Mouse (Mus musculus) spleen, adult 2 months (tissue): ENCODE data around the gene Me1. TPM values are rescaled to one million over a fixed set of nuclear protein-coding genes. Genes with fewer than 3 reads are reported as not detected.

ENCODE experiments used
- DNase-seq, 2 experiments: peaks; one replicate each; pipeline versions ENCODE4 v3.0.0 to v3.0.0-alpha.2; 2012 to 2021; ENCODE audit warnings: low spot score in 2 of 2, low read depth in 1 of 2
- H3K27ac ChIP-seq: fragments of 200-500 bp; 2 replicates; pipeline ENCODE4 v1.5.1; 2012; ENCODE audit warnings: low read length, inconsistent platforms; ENCODE audit not compliant: insufficient read depth
- H3K27me3 ChIP-seq: fragments of 200-500 bp; 2 replicates; pipeline ENCODE4 v1.6.1; 2012; ENCODE audit warnings: mild to moderate bottlenecking, moderate library complexity, low read length, inconsistent platforms; ENCODE audit not compliant: control insufficient read depth, insufficient read depth
- H3K36me3 ChIP-seq: fragments of 200-500 bp; 2 replicates; pipeline ENCODE4 v1.6.1; 2012; ENCODE audit warnings: mild to moderate bottlenecking, low read length, inconsistent platforms; ENCODE audit not compliant: control insufficient read depth, insufficient read depth
- H3K4me1 ChIP-seq: fragments of 200-500 bp; 2 replicates; pipeline ENCODE4 v1.6.1; 2011; ENCODE audit warnings: inconsistent platforms; ENCODE audit not compliant: control insufficient read depth, insufficient read depth, insufficient read length
- H3K4me3 ChIP-seq: fragments of 200-500 bp; 2 replicates; pipeline ENCODE4 v1.5.1; 2011; ENCODE audit warnings: mild to moderate bottlenecking, inconsistent platforms; ENCODE audit not compliant: insufficient read depth, insufficient read length; ENCODE audit errors: extremely low read depth
- CTCF ChIP-seq: fragments of 200-500 bp; IDR thresholded peaks from 2 replicates; pipeline ENCODE4 v1.5.1; 2011; ENCODE audit warnings: mild to moderate bottlenecking, inconsistent platforms; ENCODE audit not compliant: insufficient read depth, insufficient read length, insufficient replicate concordance; ENCODE audit errors: extremely low read depth
- POLR2A ChIP-seq: fragments of 200-500 bp; IDR thresholded peaks from 2 replicates; pipeline ENCODE4 v1.6.1; 2011; ENCODE audit warnings: low read depth, low read length, inconsistent platforms
- WGBS: fragments of 180-500 bp; shearing (Covaris S2); methylation state at CpG from one replicate; pipeline ENCODE4 v1.1.7; 2018; 5-methylcytosine and 5-hydroxymethylcytosine counted together
- polyA plus RNA-seq: library from polyadenylated mRNA; depleted of rRNA; stranded (reverse); fragments of >200 nt; gene quantifications from 2 replicates; pipeline ENCODE4 v1.2.3, GENCODE M21; 2012

Gene Me1
- polyA plus RNA-seq, 1 experiment, result 2.0 TPM

DNA sequence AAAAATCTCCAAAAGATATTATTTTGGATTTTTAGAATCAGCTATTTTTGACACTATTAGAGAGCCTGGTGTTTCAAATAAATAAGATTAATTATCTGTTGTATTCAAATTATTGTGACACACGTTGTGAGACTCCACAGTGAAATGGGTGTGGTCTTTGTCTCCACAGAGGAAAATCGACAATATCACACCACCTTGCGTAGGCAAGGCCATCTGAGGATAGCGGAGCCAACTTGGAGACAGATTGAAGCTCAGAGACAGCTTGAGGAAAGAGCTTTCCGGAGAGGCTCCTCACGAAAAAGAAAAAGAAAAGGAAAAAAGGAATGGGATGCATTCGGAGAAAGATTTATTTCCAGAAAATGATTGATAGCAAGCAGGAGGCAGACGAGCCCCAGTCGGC, 39.0 kb upstream of the Me1 start:
- Histone ChIP-seq H3K4me1 (no peaks in the 10 kb centered on the region), H3K27me3 (no peaks in the 10 kb centered on the region), H3K27ac (no peak overlapping the region), H3K36me3 (no peaks in the 10 kb centered on the region), H3K4me3 (no peak overlapping the region)
- 75% methylated on average over 9 of the region's 9 CpGs for WGBS
- no peak for DNase-seq
- no peak for TF ChIP-seq CTCF
- TF ChIP-seq POLR2A, result no peak

DNA sequence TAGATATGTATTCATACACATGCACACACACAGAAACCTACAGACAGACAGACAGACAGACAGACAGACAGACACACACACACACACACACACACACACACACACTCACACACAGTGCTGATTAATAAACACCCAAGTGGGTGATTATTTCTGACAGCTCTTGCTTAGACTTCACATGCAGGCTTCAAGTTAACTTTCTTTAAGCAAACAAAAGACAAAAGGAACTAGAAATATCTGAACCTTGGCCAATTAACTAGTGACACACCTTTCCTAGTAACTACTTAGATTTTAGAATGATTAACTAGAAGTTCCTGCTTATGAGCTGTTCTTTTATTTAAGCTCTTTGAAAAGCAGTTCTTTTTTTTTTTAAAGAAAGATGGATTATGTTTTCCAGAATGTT, 38.6 kb upstream of the Me1 start:
- TF ChIP-seq CTCF, result no peak
- no peak for TF ChIP-seq POLR2A
- Histone ChIP-seq H3K27ac (no peak overlapping the region), H3K27me3 (no peaks in the 10 kb centered on the region), H3K36me3 (no peaks in the 10 kb centered on the region), H3K4me3 (no peak overlapping the region), H3K4me1 (no peaks in the 10 kb centered on the region)
- DNase-seq, result no peak

DNA sequence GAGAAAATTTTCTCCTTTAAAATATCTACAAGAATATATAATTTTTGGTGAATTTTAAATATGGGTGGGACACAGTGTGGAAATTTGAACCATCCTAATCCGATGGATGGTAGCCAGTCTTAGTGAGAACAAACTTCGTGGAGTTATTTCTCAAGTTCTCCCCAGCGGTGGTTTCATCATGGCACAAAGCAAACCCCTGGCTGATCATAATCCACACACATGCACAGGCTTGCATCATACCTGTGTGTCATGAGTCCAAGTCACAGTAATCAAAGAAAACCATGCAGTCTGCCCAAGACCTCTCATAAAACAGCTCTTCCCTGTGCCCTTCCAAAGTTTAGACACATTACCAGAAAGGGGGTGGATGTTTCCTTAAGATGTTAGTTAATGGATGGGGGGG, 34.1 kb upstream of the Me1 start:
- TF ChIP-seq CTCF (no peak), POLR2A (no peak)
- no peak for DNase-seq
- 88% methylated on average over 3 of the region's 3 CpGs for WGBS

DNA sequence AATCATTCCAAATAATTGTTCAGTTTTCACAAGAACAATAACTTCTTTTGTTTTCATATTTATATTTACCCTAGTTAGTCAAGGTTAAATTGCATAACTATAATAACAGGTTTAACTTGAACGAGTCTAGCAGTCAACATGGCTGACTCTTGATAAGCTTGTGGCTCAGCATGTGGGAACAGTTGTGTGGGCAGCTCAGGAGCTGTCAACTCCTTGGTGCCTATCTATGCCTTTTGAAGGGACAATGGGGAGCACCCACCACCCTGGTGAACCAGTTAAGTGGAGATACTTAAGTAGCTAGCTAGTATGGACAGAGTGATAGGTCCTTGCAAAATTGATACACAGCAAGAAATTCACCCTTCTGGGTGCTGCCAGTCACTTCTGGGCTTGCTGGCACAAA, 33.3 kb upstream of the Me1 start:
- H3K27ac ChIP-seq, result no peak overlapping the region
- H3K27me3 ChIP-seq, result no peaks in the 10 kb centered on the region
- H3K4me1 ChIP-seq, result no peaks in the 10 kb centered on the region
- no peak overlapping the region for H3K4me3 ChIP-seq
- no peaks in the 10 kb centered on the region for H3K36me3 ChIP-seq
- TF ChIP-seq POLR2A (no peak), CTCF (no peak)
- WGBS, result 67% methylated on average over 1 of the region's 1 CpGs
- DNase-seq, result no peak

More for the DNA sequence above, 34.1 kb upstream of the Me1 start:
- Histone ChIP-seq H3K4me3 (no peak overlapping the region), H3K27ac (no peak overlapping the region), H3K36me3 (no peaks in the 10 kb centered on the region), H3K4me1 (no peaks in the 10 kb centered on the region), H3K27me3 (no peaks in the 10 kb centered on the region)

DNA sequence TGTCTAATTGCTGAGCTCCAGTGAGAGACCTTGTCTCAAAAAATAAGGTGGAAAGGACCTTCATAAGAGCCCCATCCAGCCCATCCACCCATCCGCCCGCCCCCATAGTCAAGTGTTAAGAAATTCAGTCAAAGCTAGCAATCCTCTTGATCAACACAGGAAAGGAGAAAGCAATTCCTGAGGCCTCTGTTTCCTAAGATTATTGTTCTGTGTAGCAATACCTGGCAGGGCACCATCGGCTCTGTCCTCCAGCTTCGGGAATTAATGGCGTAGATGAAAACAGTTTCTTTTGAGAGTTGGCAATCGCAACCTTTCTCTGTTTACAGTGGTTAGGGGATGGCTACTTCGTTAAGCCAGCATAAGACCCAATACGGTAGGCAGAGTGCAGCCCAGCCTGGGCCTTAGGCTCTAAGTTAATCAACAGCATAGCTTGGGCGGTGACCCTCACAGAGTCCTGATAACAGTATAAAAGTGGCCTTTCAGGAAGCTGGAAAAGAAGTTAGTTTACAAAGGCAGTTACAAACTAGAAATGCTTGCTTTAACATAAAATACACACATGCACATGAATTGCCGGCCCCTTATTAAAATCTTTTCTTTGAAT, 32.6 kb upstream of the Me1 start:
- DNase-seq, result no peak
- 91% methylated on average over 10 of the region's 10 CpGs for WGBS
- Histone ChIP-seq H3K4me3 (no peak overlapping the region), H3K27ac (no peak overlapping the region), H3K4me1 (no peaks in the 10 kb centered on the region), H3K36me3 (no peaks in the 10 kb centered on the region), H3K27me3 (no peaks in the 10 kb centered on the region)
- TF ChIP-seq CTCF (no peak), POLR2A (no peak)

DNA sequence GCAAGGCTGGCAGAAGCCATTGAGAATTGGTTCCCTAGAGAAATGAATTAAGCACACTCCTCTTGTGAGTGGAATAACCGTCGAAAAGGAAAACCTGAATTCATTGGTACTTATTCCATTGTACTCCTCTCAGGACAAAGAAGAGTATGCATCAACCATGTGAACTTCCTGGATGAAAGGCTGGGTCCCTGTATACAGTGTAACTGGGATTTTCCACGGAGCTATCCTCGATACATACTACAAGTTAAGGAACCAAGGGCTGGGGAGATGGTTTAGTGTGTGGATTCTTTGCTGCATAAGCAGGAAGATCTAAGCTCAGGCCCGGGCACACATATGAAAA, 30.6 kb upstream of the Me1 start:
- no peaks in the 10 kb centered on the region for H3K27me3 ChIP-seq
- no peaks in the 10 kb centered on the region for H3K36me3 ChIP-seq
- H3K4me1 ChIP-seq, result no peaks in the 10 kb centered on the region
- H3K27ac ChIP-seq, result no peak overlapping the region
- no peak overlapping the region for H3K4me3 ChIP-seq
- DNase-seq, result no peak
- TF ChIP-seq POLR2A, result no peak
- no peak for TF ChIP-seq CTCF
- WGBS, result 80% methylated on average over 5 of the region's 5 CpGs

DNA sequence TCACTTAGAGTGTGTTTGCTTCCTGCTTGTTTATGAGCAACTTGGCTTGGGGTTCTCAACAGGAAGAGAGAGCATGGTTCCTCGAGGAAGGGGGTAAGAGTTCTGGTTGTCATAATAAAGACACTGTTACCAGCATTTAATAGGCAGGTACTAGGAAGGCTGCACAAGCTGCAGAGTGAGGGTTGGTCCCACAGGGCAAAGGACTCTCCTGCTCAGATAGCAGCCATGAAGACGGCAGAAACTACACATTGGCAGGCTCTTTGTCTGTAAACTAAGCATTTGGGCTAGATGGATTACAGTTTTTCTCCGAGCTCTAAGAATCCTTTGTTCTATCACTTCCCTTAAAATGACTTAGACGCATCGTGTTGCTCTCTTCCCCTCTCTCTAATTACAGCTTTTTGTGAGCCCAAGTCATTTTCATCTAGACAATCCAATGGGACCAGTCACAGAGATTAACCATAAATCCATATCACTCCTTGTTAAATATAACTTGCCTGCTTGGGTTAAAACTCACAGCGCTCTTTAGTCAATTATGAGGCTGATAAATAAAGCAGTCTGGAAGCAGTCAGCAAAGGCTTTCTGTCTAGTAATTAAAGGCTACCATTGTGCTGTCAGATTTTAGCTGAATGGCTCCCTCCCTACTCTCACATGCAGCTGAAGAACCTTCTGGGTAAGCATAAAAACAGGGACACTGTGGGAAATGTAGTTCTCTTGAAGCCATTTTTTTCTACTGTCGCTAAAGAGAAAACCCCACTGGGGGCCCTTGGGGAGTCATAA, 30.0 kb upstream of the Me1 start:
- 74% methylated on average over 7 of the region's 7 CpGs for WGBS
- Histone ChIP-seq H3K4me1 (no peaks in the 10 kb centered on the region), H3K4me3 (no peak overlapping the region), H3K27me3 (no peaks in the 10 kb centered on the region), H3K27ac (no peak overlapping the region), H3K36me3 (no peaks in the 10 kb centered on the region)
- DNase-seq, result no peak
- no peak for TF ChIP-seq POLR2A
